Mouse (Mus musculus): Measurements from ENCODE around the gene Pld2. TPM values are rescaled to one million over a fixed set of nuclear protein-coding genes. Genes with fewer than 3 reads are reported as not detected.

Pld2 gene
- polyA plus RNA-seq, 1 experiment from 2014 or later = 4.1 TPM

DNA sequence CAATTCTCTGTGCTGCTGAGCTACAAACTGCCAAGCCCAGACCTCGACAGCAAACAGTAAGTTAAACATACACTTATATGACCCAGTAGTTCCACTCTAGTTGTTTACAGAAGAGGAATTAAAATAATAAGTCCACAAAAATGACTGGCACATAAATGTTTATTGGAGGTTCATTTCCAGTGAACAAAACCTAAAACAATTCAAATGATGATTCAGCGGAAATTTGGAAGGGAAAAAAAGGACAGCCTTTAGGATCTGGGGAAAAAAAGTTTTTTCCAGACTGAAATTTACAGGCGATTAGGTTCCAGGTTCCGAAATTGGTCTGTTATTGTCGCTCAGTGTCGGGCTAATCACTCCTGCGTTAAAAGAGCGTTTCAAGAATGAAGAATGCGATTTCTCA lies 441 bp upstream of the Pld2 start:
- peaks cover 12% of the 10 kb centered on the region for H3K4me1 ChIP-seq (replicated peaks)
- peak overlapping the region; percentile 82; the same call in 1 of the 2 replicates for H3K27ac ChIP-seq
- no peaks in the 10 kb centered on the region for H3K9me3 ChIP-seq
- DNase-seq (ENCODE audit: low spot score) = no peak
- WGBS = 27% methylated on average over 9 of the region's 9 CpGs
- H3K27me3 ChIP-seq (ENCODE audit: insufficient read depth, poor library complexity, severe bottlenecking) = peaks cover 44% of the 10 kb centered on the region
- peak overlapping the region; percentile 71 for H3K4me3 ChIP-seq
- no peaks in the 10 kb centered on the region for H3K36me3 ChIP-seq

GRCm38 (mm10) chr11:70540928-70541327 lies 1.1 kb downstream of the Pld2 start:
- H3K36me3 ChIP-seq = no peaks in the 10 kb centered on the region
- no peaks in the 10 kb centered on the region for H3K9me3 ChIP-seq
- no peak for DNase-seq (ENCODE audit: low spot score)
- WGBS = 90% methylated on average over 7 of the region's 7 CpGs
- H3K4me3 ChIP-seq = no peak overlapping the region
- peaks cover 12% of the 10 kb centered on the region for H3K4me1 ChIP-seq (replicated peaks)
- no peak overlapping the region for H3K27ac ChIP-seq
- peaks cover 44% of the 10 kb centered on the region for H3K27me3 ChIP-seq (ENCODE audit: insufficient read depth, poor library complexity, severe bottlenecking)

DNA sequence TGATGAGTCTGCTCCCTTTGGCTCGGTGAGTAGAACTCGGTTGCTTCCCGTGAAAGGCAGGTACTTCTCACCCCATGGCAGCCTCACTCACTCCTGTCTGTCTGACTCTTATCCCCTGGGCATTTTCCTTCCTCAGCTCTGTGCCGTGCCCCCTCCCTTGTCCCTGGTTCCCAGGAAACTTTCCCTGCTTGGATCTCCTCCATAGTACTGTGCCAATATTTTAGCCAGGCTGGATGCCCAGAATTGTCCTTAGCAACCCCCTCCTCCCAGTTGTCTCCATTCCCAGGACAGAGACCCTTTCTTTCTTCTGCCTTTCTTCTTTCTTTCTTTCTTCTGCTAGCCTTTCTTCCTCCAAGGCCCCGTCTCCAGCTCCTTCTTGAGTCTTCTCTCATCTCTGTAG lies 1.6 kb downstream of the Pld2 start:
- Histone ChIP-seq H3K9me3 (no peaks in the 10 kb centered on the region), H3K27me3 (ENCODE audit: insufficient read depth, poor library complexity, severe bottlenecking) (peaks cover 44% of the 10 kb centered on the region), H3K4me1 (replicated peaks) (peaks cover 12% of the 10 kb centered on the region), H3K27ac (no peak overlapping the region), H3K4me3 (no peak overlapping the region), H3K36me3 (no peaks in the 10 kb centered on the region)
- WGBS = 75% methylated on average over 5 of the region's 5 CpGs
- DNase-seq (ENCODE audit: low spot score) = no peak

GRCm38 (mm10) chr11:70544496-70544895 lies 4.6 kb downstream of the Pld2 start:
- DNase-seq (ENCODE audit: low spot score) = no peak
- H3K9me3 ChIP-seq = no peaks in the 10 kb centered on the region
- H3K4me1 ChIP-seq (replicated peaks) = peaks cover 12% of the 10 kb centered on the region
- H3K4me3 ChIP-seq = no peak overlapping the region
- H3K36me3 ChIP-seq = no peaks in the 10 kb centered on the region
- no peak overlapping the region for H3K27ac ChIP-seq
- WGBS = 77% methylated on average over 7 of the region's 7 CpGs
- peaks cover 35% of the 10 kb centered on the region for H3K27me3 ChIP-seq (ENCODE audit: insufficient read depth, poor library complexity, severe bottlenecking)

DNA sequence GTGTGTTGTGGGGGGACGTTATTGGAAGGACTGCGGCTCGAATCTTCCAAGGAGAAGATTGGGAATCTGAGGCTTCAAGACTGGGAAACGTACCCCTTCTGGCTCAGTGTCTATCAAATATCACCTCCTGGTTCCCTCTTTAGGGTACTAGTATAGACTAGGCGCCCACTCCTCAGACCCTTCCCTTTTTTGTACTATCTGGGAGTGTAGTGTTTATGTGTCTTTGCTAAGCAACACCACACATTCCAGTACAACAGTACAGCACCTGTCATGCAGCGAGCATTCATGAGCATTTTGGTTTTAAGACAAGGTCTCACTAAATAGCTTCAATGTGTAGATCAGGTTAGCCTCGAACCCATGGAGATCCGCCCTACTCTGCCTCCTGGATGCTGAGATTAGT lies 11.7 kb downstream of the Pld2 start:
- 89% methylated on average over 8 of the region's 8 CpGs for WGBS
- no peak for DNase-seq (ENCODE audit: low spot score)
- no peak overlapping the region for H3K4me3 ChIP-seq
- no peaks in the 10 kb centered on the region for H3K36me3 ChIP-seq
- H3K4me1 ChIP-seq (replicated peaks) = peaks cover 17% of the 10 kb centered on the region
- H3K27me3 ChIP-seq (ENCODE audit: insufficient read depth, poor library complexity, severe bottlenecking) = peaks cover 19% of the 10 kb centered on the region
- no peaks in the 10 kb centered on the region for H3K9me3 ChIP-seq
- H3K27ac ChIP-seq = no peak overlapping the region

- H3K27ac ChIP-seq = no peak overlapping the region
- WGBS = 32% methylated on average over 7 of the region's 7 CpGs
Measured at GRCm38 (mm10) chr11:70553940-70554339, 14.1 kb downstream of the Pld2 start.

GRCm38 (mm10) chr11:70557545-70557944 lies 17.7 kb downstream of the Pld2 start:
- WGBS = 89% methylated on average over 9 of the region's 9 CpGs
- H3K4me1 ChIP-seq (replicated peaks) = peaks cover 26% of the 10 kb centered on the region
- H3K27ac ChIP-seq = no peak overlapping the region
- DNase-seq (ENCODE audit: low spot score) = no peak
- peaks cover 18% of the 10 kb centered on the region for H3K27me3 ChIP-seq (ENCODE audit: insufficient read depth, poor library complexity, severe bottlenecking)
- H3K4me3 ChIP-seq = no peak overlapping the region
- H3K36me3 ChIP-seq = no peaks in the 10 kb centered on the region
- H3K9me3 ChIP-seq = no peaks in the 10 kb centered on the region

More at GRCm38 (mm10) chr11:70553940-70554339, 14.1 kb downstream of the Pld2 start:
- Histone ChIP-seq H3K4me3 (no peak overlapping the region; the same call in 1 of the 2 replicates), H3K4me1 (replicated peaks) (peaks cover 17% of the 10 kb centered on the region), H3K9me3 (no peaks in the 10 kb centered on the region), H3K36me3 (no peaks in the 10 kb centered on the region), H3K27me3 (ENCODE audit: insufficient read depth, poor library complexity, severe bottlenecking) (peaks cover 19% of the 10 kb centered on the region)
- no peak for DNase-seq (ENCODE audit: low spot score)

GRCm38 (mm10) chr11:70561937-70562286 lies 22.0 kb downstream of the Pld2 start:
- Histone ChIP-seq H3K27me3 (ENCODE audit: insufficient read depth, poor library complexity, severe bottlenecking) (no peaks in the 10 kb centered on the region), H3K4me1 (replicated peaks) (peaks cover 52% of the 10 kb centered on the region), H3K9me3 (no peaks in the 10 kb centered on the region), H3K36me3 (no peaks in the 10 kb centered on the region), H3K4me3 (peak overlapping the region; percentile 93), H3K27ac (peak overlapping the region; percentile 95)
- WGBS = 2% methylated on average over 2 of the region's 2 CpGs
- no peak for DNase-seq (ENCODE audit: low spot score)

DNA sequence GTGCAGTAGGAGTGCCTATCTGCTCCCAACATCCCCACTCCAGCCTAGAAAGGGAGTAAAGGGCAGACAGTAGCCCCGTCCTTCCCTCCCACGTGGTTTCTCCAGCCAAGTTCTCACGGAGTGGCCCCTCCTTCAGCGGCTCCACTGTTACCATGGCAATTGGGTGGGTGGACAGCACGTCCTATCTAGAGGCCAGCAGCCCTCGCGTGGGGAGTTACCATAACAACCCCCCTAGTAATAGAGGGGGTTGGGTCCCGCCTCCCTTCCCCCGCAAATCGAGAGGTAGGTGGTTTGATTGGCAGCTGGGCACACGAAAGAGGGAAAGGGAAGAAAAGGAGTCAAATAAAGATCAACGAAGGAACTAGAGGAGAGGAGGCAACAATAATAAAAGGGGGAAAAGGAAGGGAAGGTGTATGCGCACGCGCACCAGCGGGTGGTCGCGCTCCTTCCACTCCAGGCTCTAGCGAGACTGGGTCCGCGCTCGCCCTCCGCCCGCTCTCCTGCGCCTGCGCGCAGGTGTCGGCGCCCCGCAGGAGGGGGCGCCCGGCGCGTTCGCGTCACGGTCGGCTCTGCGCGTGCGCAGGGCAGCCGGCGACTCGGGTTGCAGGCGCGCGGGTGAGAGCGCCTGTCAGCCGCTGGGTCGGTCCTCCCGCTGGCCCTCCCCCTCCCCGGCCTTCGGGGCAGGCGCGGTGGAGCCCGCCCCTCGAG lies 22.6 kb downstream of the Pld2 start, which contains the start of gene Mink1:
Mink1 (plus strand) TSS at position 595 of the 708 bp plus-strand sequence.
- under 1% methylated on average over 57 of the region's 57 CpGs for WGBS
- H3K27ac ChIP-seq = peak within 1 kb of the TSS; percentile 95
- no peaks in the 10 kb centered on the region for H3K9me3 ChIP-seq
- peaks cover 57% of the 10 kb centered on the region for H3K4me1 ChIP-seq (replicated peaks)
- peak; percentile 90 for DNase-seq (ENCODE audit: low spot score)
- H3K4me3 ChIP-seq = peak within 1 kb of the TSS; percentile 93
- H3K27me3 ChIP-seq (ENCODE audit: insufficient read depth, poor library complexity, severe bottlenecking) = no peaks in the 10 kb centered on the region
- H3K36me3 ChIP-seq = no peaks in the 10 kb centered on the region

DNA sequence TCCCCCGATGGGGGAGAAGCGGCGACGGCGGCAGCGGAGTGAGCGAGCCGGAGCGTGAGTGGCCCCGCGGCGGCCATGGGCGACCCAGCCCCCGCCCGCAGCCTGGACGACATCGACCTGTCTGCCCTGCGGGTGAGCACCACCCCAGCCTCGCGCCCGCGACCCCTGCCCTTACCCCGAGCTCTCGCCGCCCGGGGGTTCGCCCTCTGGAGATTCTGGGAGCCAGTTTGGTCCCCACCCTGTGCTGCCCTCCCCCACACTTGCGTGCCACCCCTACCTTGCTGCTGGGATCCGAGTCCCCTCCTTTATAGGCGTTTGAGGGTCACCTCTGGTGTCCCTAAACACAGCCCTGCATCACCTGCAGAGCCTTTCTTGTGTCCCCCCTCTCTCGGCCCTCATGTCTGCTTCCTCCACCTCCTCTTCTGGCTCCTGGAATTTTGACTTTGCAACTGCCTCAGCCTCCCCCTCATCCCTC lies 23.2 kb downstream of the Pld2 start:
- H3K4me3 ChIP-seq = peak overlapping the region; percentile 93
- WGBS = 2% methylated on average over 31 of the region's 31 CpGs
- H3K36me3 ChIP-seq = peaks cover 4% of the 10 kb centered on the region; the same call in 1 of the 2 replicates
- H3K9me3 ChIP-seq = no peaks in the 10 kb centered on the region
- H3K27ac ChIP-seq = peak overlapping the region; percentile 95
- H3K4me1 ChIP-seq (replicated peaks) = peaks cover 57% of the 10 kb centered on the region
- DNase-seq (ENCODE audit: low spot score) = peak; percentile 41
- H3K27me3 ChIP-seq (ENCODE audit: insufficient read depth, poor library complexity, severe bottlenecking) = no peaks in the 10 kb centered on the region

DNA sequence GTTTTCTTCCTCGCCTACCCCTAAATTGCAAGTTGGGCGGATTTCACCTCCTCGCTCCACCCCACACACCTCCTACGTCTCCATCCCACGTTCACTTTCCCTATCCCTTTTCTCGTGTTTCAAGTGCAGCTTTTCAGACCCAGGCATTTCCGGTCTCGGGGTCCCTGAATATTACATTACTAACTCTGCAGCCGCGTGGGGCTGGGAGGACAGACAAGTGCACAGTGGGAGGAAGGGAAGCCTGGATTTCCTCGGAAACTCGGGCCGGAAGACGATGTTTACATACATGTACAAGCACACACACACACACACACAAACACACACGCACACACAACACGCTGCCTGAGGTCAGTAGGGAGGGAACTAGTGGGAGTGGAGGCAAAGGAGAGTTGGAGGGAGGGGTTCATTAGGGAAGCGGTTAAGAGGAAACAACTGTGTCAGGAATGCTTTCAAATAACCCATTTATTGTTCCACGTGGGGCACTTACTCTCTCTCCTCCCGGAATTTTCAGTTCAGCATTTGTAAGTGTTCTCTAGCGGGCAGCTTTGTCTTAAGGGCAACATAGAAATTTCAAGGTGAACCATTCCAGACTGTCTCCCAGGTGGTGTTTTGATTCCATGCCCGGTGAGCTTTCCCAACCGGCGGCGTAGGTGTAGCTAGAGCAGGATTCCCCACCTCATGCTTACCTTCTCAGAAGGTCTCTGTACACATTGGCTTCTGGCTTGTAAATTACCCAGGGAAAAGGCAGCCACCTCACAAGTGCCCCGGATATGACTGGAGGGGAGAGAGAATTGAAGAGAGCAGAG lies 23.8 kb downstream of the Pld2 start:
- H3K4me1 ChIP-seq (replicated peaks) = peaks cover 57% of the 10 kb centered on the region
- peak overlapping the region; percentile 95 for H3K27ac ChIP-seq
- H3K4me3 ChIP-seq = peak overlapping the region; percentile 93
- no peaks in the 10 kb centered on the region for H3K27me3 ChIP-seq (ENCODE audit: insufficient read depth, poor library complexity, severe bottlenecking)
- H3K9me3 ChIP-seq = no peaks in the 10 kb centered on the region
- peaks cover 9% of the 10 kb centered on the region; the same call in 1 of the 2 replicates for H3K36me3 ChIP-seq
- 3% methylated on average over 25 of the region's 25 CpGs for whole genome bisulfite sequencing
- peak; percentile 49 for DNase-seq (ENCODE audit: low spot score)

GRCm38 (mm10) chr11:70564276-70564873 lies 24.5 kb downstream of the Pld2 start:
- WGBS = 53% methylated on average over 4 of the region's 4 CpGs
- Histone ChIP-seq H3K9me3 (no peaks in the 10 kb centered on the region), H3K27ac (no peak overlapping the region; the same call in 1 of the 2 replicates), H3K4me3 (peak overlapping the region; percentile 93), H3K27me3 (ENCODE audit: insufficient read depth, poor library complexity, severe bottlenecking) (no peaks in the 10 kb centered on the region), H3K4me1 (replicated peaks) (peaks cover 57% of the 10 kb centered on the region), H3K36me3 (peaks cover 9% of the 10 kb centered on the region; the same call in 1 of the 2 replicates)
- DNase-seq (ENCODE audit: low spot score) = no peak
